Mouse (Mus musculus) C2C12 (cell line): Measurements from ENCODE around the gene Uchl4. TPM values are rescaled to one million over a fixed set of nuclear protein-coding genes. Genes with fewer than 3 reads are reported as not detected.

ENCODE experiments used
- H3K27me3 ChIP-seq: one replicate; pipeline ENCODE4 v1.6.1; 2011; ENCODE audit not compliant: control insufficient read depth, insufficient read depth, insufficient read length
- H3K36me3 ChIP-seq: one replicate; pipeline ENCODE4 v1.6.1; 2011; ENCODE audit not compliant: control insufficient read depth, insufficient read depth
- H3K4me3 ChIP-seq: one replicate; pipeline ENCODE4 v1.5.1; 2011; ENCODE audit warnings: mild to moderate bottlenecking, control low read depth; ENCODE audit not compliant: poor library complexity, insufficient read depth, severe bottlenecking
- H3K79me2 ChIP-seq: one replicate; pipeline ENCODE4 v1.6.1; 2011; ENCODE audit not compliant: control insufficient read depth, insufficient read depth
- H3K79me3 ChIP-seq: one replicate; pipeline ENCODE4 v1.6.1; 2011; ENCODE audit warnings: low read depth, control low read depth
- H3ac ChIP-seq: one replicate; pipeline ENCODE3; 2011; ENCODE audit warnings: low read depth; ENCODE audit not compliant: control insufficient read depth, insufficient read length
- CEBPB ChIP-seq: IDR thresholded peaks from one replicate; pipeline ENCODE4 v1.6.1; 2011; ENCODE audit warnings: low read depth, mild to moderate bottlenecking, control low read depth, moderate library complexity
- CTCF ChIP-seq: IDR thresholded peaks from one replicate; pipeline ENCODE4 v1.5.1; 2011; ENCODE audit not compliant: control insufficient read depth, insufficient read depth, insufficient read length
- FOSL1 ChIP-seq: IDR thresholded peaks from one replicate; pipeline ENCODE4 v1.8.0; 2011; ENCODE audit warnings: mild to moderate bottlenecking, low read length; ENCODE audit not compliant: poor library complexity, insufficient read depth, severe bottlenecking
- MAX ChIP-seq: IDR thresholded peaks from one replicate; pipeline ENCODE4 v1.6.1; 2011; ENCODE audit warnings: mild to moderate bottlenecking, control low read depth
- MYOD1 ChIP-seq: IDR thresholded peaks from one replicate; pipeline ENCODE4 v1.6.1; 2011; ENCODE audit warnings: low read depth; ENCODE audit not compliant: control insufficient read depth, insufficient read length
- MYOG ChIP-seq: IDR thresholded peaks from one replicate; pipeline ENCODE4 v1.6.1; 2011; ENCODE audit not compliant: control insufficient read depth, insufficient read length; ENCODE audit errors: extremely low read depth
- USF1 ChIP-seq: IDR thresholded peaks from one replicate; pipeline ENCODE4 v1.6.1; 2011; ENCODE audit warnings: low read depth, mild to moderate bottlenecking, control low read depth, moderate library complexity
- polyA plus RNA-seq: library from polyadenylated mRNA; unstranded; fragments of >200 nt; fragmentation: generic; extraction: Trizol; gene quantifications from one replicate; pipeline ENCODE4 v1.2.1, GENCODE M21; 2012; ENCODE audit warnings: missing spikeins

Gene Uchl4
- polyA plus RNA-seq, 1 experiment: 0.42 TPM

- TF ChIP-seq FOSL1: no peak
- no peak for TF ChIP-seq MYOG
- no peak for TF ChIP-seq CTCF
- TF ChIP-seq MAX: no peak
- TF ChIP-seq USF1: no peak
- no peak for TF ChIP-seq MYOD1
- H3K4me3 ChIP-seq: no peak overlapping the region
- H3ac ChIP-seq: no peak overlapping the region
- H3K36me3 ChIP-seq: peaks cover 3% of the 10 kb centered on the region
- peaks cover 10% of the 10 kb centered on the region for H3K79me3 ChIP-seq
- H3K27me3 ChIP-seq: no peaks in the 10 kb centered on the region
- H3K79me2 ChIP-seq: peaks cover 52% of the 10 kb centered on the region
These were observed 18.4 kb upstream of the Uchl4 start for GRCm38 (mm10) chr9:64216641-64217040.

GRCm38 (mm10) chr9:64217887-64218286, 17.1 kb upstream of the Uchl4 start:
- peaks cover 3% of the 10 kb centered on the region for H3K36me3 ChIP-seq
- H3K4me3 ChIP-seq: no peak overlapping the region
- TF ChIP-seq USF1 (no peak), MYOG (no peak), MYOD1 (no peak), CEBPB (no peak), MAX (no peak), CTCF (no peak), FOSL1 (no peak)
- H3K27me3 ChIP-seq: no peaks in the 10 kb centered on the region
- H3ac ChIP-seq: no peak overlapping the region
- H3K79me2 ChIP-seq: peaks cover 62% of the 10 kb centered on the region
- peaks cover 12% of the 10 kb centered on the region for H3K79me3 ChIP-seq

GRCm38 (mm10) chr9:64219305-64219704, 15.7 kb upstream of the Uchl4 start:
- no peak overlapping the region for H3ac ChIP-seq
- H3K79me2 ChIP-seq: peaks cover 62% of the 10 kb centered on the region
- TF ChIP-seq USF1: no peak
- TF ChIP-seq MYOD1: no peak
- TF ChIP-seq FOSL1: no peak
- TF ChIP-seq CTCF: no peak
- no peak for TF ChIP-seq CEBPB
- TF ChIP-seq MAX: no peak
- no peak for TF ChIP-seq MYOG
- H3K27me3 ChIP-seq: no peaks in the 10 kb centered on the region
- H3K4me3 ChIP-seq: no peak overlapping the region
- H3K36me3 ChIP-seq: no peaks in the 10 kb centered on the region
- peaks cover 12% of the 10 kb centered on the region for H3K79me3 ChIP-seq

GRCm38 (mm10) chr9:64219772-64220420, 15.1 kb upstream of the Uchl4 start:
- Histone ChIP-seq H3K36me3 (no peaks in the 10 kb centered on the region), H3ac (no peak overlapping the region), H3K4me3 (no peak overlapping the region), H3K79me3 (peaks cover 12% of the 10 kb centered on the region), H3K27me3 (no peaks in the 10 kb centered on the region), H3K79me2 (peaks cover 66% of the 10 kb centered on the region)
- TF ChIP-seq CEBPB: no peak
- no peak for TF ChIP-seq CTCF
- TF ChIP-seq MYOD1: no peak
- no peak for TF ChIP-seq USF1
- TF ChIP-seq MYOG: no peak
- TF ChIP-seq MAX: no peak
- no peak for TF ChIP-seq FOSL1

- H3K79me2 ChIP-seq: peaks cover 67% of the 10 kb centered on the region
- peaks cover 10% of the 10 kb centered on the region for H3K79me3 ChIP-seq
- TF ChIP-seq MAX: no peak
- TF ChIP-seq CTCF: no peak
- TF ChIP-seq FOSL1: no peak
- TF ChIP-seq MYOD1: no peak
- TF ChIP-seq CEBPB: no peak
- no peak for TF ChIP-seq USF1
- no peak for TF ChIP-seq MYOG
- H3K4me3 ChIP-seq: no peak overlapping the region
- H3K27me3 ChIP-seq: no peaks in the 10 kb centered on the region
- no peak overlapping the region for H3ac ChIP-seq
- no peaks in the 10 kb centered on the region for H3K36me3 ChIP-seq
These were observed 14.4 kb upstream of the Uchl4 start for GRCm38 (mm10) chr9:64220603-64221002.

- Histone ChIP-seq H3ac (no peak overlapping the region), H3K4me3 (no peak overlapping the region), H3K79me2 (peaks cover 58% of the 10 kb centered on the region), H3K79me3 (peaks cover 8% of the 10 kb centered on the region), H3K27me3 (no peaks in the 10 kb centered on the region), H3K36me3 (no peaks in the 10 kb centered on the region)
- TF ChIP-seq MAX (no peak), CEBPB (no peak), MYOD1 (no peak), MYOG (no peak), USF1 (no peak), CTCF (no peak), FOSL1 (no peak)
These were observed 13.5 kb upstream of the Uchl4 start for GRCm38 (mm10) chr9:64221480-64221879.
